Mouse (Mus musculus) lung, adult 18-20 months (tissue): Measurements from ENCODE around the gene Atxn2l.
"Not testable (repeated sequence)": the region's sequence is repeated elsewhere in the genome, so short reads cannot be mapped to it uniquely, and the experiment has no call there.

Experiments
- DNase-seq, 2 experiments: peaks; one replicate each; pipeline ENCODE4 v3.0.0; 2022; ENCODE audit warnings: mixed read lengths in 2 of 2

Atxn2l gene

DNA sequence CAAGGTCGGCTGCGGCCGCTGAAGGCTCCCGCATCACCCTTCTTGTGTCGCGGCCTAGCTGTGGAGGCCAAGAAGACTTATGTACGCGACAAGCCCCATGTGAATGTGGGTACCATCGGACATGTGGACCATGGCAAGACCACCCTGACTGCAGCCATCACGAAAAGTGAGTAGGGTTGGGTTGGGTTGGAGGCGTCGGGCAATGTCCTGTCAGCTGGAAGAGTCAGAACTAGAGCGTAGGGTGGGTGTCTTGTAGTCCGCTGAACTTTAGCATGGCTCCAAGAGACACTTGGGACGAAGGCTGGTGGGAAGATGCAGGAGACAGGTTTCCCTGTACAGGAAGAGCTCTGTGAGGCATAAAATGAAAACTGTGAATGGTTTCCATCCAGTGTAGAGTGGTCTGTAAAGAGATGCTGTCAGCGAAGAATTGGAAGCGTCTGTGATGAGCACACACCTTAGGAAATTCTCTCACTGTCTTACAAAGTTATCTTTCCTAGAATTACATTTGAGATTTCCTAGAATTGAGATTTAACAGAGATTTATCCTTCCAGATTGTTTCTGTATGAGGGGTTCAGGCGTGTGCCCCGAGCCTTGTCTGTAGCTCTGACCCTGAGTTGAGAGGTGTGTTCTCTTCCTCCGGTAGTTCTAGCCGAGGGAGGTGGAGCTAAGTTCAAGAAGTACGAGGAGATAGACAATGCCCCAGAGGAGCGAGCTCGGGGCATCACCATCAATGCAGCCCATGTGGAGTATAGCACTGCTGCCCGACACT, 15.4 kb downstream of the Atxn2l start:
- not testable (repeated sequence) for DNase-seq

DNA sequence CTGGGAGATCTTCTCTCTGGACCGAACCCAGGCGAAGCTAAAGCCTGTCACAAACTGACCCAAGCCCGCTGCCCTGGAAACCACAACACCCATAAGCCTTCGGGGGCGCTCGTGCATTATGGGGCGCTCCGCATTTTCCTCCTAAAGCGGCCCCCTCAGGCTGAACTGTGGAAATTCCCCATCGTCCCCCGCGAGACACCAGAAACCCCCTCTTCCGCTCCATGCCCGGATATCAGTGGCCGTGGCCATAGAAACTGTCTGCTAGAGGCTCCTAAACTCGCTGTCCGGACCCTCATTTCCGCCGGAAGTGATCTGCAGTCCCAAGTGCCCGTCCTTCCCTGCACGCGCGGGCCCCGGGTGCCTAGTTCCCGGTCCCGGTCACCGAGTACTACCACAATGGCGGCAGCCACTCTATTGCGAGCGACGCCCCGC, 16.2 kb downstream of the Atxn2l start, which contains the start of gene Tufm:
Tufm (plus strand) TSS at position 310 of the 432 bp plus-strand sequence.
- DNase-seq, result peak; percentile 97 to 98

DNA sequence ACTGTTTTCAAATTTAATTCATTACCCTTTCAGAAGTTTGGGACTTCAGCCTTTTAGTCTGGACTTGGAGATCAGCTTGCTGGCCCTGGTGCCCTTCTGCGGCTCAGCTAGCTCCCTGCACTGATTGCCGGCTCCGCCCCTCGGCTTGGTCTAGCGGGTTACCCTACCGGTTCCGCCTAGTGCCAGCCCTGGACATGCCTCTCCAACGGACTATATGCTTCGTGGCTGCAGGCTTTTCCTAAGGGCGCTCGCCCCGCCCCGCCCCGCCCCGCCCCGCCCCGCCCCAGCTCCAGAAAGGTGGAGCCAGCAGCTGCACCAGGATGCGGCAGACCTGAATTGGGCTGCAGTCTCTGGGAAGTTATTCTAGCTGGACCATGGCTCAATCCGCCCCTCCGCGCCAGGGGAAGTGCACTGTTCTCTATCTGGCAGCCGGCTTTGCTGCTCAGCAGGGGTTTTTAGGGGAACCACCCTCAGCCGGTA, 20.8 kb downstream of the Atxn2l start:
- DNase-seq, result peak; percentile 94 to 96

DNA sequence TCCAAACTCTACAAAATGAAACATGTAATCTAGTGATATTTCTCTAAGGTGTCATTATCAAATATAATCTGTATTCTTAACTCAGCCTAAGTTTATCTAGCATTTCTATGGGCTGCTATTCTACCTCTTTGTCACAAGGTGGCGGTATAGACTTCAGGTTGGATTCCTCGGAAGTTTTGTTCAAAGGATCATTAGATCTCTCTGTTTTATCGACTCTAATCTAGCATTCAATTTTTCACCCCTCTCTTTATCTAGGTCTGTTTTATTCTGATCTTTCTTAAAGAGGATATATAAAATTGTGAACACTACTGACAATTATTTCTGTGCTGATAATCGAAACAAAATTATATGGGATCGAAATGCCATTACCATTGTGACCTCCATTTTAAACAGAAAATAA, 21.5 kb downstream of the Atxn2l start:
- no peak for DNase-seq

DNA sequence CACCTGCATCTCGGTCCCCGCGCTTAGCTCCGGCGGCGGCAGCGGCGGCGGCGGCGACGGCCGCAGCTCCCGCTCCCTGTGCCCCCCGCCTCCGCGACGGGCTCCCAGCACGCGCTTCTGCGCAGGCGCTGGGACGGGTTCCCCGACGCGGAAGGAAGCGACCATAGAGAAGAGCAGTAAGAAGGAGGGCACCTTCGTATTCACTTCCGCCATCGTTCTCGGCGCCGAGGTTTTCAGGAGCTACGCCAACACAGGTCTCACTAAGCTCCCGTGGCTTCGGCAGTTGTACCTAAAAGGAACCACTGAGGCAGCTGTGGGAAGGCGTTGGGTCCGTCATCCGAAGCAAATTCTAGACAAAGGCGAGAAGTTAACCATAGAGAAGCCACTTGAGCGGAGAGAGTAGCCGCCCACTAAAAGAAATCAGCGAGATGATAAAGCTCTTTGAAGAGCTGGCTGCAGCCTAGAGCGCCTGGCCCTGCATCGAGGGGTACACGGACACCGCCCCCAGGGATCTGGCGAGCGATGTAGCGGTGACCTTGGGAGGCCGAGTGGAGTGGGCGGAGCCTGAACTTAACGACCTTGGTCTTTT, 28.1 kb downstream of the Atxn2l start, which contains the start of gene Sh2b1:
Sh2b1 (minus strand) TSS at position 432 of the 589 bp plus-strand sequence.
- DNase-seq, result peak; percentile 84 to 90

DNA sequence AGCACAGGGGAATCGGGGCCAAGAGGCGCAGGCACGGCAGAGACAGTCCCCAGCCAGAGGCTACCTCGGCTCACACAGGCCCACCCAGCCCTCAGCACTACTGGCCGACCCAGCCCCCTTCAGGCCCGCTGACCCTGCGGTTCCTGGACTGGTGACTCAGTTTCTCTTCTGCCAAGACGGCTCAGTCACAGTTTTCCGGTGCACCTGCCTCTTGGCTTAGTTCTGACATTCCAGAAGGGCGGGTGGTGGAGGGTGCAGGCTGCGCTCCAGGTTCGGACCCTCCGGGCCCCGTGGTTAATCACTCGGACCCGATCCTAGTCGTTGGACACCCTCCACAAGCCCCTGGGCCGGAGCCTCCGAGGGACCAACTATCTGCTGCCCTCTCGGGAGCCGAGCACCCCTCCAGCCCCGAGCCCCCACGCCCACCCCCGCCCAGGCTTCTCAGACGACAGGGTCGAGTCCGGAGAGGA, 28.7 kb downstream of the Atxn2l start:
- DNase-seq, result peak in 1 of 2 experiments; percentile 18

DNA sequence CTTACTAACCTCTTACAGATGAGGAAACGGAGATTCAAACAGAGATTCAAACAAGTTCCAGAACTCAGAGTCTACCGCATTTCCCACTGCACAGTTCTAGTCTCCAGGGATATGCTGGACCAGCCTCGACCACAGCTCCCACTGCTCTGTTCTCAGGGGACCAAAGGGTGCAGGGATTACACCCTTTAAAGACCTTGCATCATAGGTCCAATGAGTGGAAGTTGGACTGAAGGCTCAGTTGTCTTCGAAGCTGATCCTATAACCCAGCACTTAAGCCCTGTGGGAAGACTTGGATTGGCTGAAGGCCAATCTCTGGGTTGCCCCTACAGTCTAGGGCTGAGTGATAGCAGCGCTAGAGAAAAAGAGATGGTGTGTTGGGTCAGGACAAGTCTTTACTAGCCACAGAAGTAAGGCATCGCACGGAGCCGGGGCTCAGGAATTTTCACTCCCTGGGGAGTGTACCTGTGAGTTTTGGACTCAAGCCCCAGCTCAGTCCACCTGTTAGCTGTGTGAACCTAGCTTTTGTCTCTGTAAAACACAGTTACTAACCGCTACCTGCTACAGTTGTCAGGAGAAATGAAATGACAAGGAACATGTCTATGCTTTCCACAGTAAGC, 29.7 kb downstream of the Atxn2l start:
- no peak for DNase-seq

DNA sequence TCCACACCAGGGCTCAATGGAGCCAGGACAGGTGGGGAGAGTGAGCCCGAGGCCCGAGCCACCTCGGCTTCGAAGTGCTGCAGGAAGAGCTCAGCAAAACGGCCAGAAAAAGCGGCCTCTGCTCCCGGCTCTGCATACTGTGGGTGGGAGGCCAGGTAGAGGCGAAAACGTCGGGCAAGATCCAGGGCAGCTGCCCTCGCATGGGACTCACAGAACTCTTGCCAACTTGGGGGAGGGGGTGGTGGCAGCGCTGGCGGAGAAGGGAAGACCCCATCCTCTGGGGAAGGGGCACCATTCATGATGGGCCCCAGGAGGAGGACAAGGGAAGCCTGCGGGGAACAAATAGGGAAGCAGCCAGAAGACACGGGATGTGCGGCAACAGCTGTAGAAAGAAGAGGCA, 30.5 kb downstream of the Atxn2l start:
- no peak for DNase-seq

DNA sequence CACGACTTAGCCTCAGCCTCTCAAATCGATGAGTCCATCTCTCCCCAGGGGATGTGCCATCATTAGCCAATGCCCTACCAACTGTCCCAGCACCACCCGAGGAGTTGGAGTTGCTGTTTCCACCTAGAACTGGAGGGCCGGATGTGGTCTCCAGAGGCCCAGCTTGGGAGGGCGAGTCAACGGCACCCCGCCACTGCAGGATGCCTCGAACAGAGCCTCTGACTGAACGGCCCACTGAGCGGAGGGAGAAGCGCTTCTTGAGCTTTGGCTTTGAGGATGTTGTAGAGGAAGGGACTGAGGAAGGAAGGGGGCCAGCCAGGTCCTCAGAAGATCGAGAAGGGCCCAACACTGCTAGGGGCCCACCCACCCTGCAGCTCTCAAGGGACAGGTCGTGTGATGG, 30.9 kb downstream of the Atxn2l start:
- no peak for DNase-seq

DNA sequence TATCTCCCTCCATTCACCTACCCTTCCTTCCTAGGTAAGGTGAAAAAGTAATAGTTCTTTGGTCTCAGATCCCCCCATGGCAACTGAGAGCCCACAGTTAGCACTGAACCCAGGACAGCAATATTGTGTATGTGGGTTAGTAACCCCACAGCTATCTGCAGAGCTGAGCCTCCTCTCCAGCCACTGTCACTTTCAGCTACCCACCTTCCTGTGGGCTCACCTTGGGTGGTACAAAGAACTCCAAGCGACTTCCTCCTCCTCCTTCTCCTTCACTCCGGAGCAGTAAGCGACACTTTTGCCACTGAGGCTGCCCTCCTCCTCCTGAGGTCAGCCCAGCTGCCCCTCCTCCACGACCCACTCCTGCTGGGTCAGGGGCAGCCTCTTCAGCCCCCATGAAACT, 31.4 kb downstream of the Atxn2l start:
- DNase-seq, result no peak

DNA sequence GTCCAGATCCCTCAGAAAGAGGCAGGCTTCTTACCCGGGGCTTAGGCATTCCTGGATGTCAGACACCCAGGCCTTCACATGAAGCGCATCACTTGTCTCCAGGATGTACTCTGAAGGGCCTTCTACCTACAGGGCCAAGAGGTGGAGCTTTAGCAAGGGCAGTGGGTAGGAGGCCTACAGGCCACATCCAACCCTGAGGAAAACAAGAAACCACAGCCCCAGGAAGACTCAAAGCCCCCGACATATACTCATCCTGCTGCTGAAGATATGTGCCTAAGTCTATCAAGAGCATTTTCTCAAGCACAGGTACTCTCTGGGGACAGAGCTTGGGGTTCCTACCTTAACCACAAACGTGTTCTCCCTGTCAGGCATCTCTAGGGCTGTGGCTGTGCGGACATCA, 31.9 kb downstream of the Atxn2l start:
- no peak for DNase-seq

DNA sequence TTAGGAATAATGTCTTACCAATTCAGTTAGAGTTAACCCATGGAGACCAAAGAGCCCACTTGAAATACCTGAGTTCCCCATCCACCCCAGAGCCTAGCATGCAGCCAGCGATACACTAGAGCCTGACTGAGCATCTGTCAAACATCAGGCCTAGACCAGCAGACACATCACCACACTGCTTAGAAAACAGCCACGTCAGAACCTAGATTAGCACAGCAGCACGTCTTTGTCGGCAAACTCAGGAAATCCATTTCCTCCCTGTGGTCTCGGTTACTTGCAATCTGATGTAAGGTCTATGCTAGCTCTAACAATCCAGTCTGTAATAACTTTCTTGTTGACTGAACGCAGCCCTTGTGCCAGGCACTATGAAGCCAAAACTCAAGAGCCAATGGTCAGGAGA, 33.2 kb downstream of the Atxn2l start:
- DNase-seq, result no peak

DNA sequence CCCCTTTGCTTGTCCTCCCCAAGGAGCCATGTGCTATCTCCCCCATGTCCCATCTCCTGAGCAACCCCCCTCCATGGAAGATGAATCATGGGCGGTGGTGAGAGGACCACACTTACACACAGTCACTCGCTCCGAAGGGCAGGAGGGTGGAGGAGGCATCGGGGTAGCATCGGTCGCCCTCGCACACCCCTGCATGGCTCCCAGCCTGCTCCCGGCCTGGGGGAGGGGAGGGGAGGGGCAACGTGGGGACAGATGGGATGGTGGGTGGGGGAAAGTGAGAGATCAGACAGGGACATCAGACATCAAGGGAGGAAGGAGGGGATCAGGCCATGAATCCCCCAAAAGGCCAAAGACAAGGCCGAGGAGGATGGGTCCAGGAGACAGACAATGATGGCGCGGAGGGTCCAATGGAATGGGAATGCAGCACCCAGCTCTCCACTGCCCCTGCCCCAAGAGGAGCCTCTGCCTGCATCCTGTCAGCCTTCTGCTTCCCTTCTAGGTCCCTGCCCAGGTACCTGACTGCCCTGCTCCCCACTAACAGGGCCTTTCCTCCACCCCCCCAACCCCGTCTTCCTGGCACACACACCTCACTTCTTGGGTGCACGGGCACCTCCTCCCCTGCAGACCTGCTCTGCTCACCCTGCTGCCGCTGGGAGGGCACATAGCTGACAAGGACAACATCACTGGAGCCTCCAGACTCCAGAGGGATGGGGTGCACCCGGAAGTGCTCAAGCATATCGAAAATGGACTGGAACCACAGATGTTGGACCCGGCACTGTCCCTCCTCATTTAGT, 35.2 kb downstream of the Atxn2l start:
- no peak for DNase-seq

DNA sequence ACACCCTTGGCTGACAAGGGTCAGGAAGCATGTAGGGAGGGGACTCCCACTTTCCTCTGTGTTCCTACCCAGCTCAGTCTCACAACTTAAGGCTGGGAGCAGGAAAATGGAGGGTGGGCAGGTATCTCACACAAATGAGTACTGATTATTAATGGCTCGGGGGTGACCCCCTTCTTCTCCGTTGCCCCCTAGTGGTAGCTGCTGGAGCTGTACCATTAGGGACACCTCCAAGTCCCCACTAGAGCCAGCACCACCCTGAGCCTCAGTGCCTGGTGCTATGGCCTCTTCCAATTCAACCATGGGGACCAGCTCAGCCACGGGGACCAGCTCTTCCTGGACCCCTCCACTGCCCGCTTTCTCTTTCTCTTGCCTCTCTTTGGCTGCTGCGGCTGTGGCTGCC, 36.0 kb downstream of the Atxn2l start:
- peak in 1 of 2 experiments; percentile 44 for DNase-seq

DNA sequence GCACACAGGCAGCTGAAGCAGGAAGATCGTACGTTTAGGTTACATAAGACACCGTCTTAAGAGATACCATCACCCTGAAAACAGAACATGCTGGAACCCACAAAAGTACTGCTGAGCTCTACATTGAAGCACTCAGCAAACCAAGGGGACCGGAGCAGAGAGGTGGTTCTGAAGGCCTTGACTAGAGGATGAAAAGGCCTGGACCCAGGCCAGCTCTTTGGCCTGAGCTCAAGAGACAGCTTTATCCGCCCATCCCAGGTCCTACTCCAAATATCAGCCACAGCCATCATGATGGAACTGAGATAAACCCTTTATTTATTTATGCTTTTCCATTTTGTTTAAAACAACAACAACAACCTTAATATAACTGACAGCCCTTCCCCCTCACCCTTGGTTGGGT, 36.5 kb downstream of the Atxn2l start:
- DNase-seq, result no peak

DNA sequence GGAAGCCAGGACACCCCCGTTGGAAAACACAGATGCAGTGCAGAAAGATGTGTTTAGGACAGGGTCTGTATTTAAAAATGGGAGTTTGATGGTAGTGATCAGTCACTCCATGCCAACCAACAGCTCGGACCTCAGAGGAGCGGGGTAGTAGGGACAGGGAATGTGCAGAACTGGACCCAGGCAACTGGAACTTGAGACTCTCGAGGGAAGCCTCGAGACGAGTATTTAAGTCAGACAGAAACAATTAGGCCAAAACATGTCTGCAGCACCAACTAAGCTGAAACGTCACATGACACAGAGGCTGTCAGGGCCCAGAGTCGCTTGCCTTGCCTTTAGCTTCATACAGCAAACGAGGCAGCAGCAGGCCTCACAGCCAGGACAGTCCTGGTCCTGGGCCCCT, 37.1 kb downstream of the Atxn2l start:
- DNase-seq, result no peak

DNA sequence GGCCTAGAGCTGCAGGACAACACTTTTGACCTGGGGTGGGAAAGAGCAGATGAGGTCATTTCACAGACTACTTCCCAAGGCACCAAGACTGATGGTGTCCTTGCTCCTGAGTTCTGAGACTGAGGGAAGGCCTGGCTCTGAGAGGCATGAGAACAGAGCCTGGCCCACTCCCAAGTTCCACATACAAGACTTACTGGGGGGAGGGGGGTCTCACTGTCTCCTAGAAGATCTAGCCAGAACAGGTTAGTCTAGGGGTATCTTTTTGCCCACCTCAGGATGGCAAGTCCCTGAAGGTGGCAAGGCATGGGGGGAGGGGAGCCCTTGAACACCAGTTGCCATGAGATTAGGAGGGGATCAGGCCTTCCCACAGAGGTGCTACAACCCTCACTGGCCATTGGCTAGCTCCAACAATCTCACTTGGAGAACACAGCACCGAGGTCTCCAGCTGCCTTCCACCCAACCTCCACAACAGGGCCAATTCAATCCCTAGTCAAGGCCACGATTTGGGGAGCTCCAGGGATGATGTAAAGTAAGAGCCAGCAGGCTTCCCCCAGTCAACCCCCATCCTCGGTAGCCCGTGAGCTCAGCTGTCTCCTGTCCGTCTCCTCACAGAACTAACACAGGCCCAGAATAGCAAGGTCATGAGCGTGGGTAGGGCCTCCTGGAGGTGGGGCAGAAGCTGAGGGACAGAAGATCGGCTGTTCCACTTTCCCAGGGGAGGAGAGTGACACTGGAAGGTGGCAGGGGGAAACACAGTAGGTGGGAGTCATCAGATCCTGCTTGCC, 37.8 kb downstream of the Atxn2l start:
- DNase-seq, result peak in 1 of 2 experiments; percentile 15

DNA sequence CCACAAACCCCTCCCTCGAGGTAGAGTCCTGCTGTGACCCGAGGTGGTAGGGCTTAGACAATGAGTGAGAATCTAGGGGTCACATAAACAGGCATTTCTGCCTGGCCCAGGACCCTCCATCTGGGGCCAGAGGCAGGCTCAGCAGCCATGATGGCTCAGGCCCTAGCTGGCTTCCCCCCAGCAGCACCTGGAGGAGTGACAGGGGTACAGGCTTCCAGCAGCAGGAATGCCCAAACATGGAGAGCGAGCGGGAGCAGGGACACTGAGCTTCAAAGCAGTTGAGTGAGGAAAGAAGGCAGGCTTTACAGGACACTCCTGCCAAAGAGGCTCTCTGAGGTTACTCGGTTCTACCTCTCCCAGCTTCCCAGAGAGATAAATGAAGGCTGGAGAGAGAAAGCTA, 38.4 kb downstream of the Atxn2l start:
- no peak for DNase-seq

DNA sequence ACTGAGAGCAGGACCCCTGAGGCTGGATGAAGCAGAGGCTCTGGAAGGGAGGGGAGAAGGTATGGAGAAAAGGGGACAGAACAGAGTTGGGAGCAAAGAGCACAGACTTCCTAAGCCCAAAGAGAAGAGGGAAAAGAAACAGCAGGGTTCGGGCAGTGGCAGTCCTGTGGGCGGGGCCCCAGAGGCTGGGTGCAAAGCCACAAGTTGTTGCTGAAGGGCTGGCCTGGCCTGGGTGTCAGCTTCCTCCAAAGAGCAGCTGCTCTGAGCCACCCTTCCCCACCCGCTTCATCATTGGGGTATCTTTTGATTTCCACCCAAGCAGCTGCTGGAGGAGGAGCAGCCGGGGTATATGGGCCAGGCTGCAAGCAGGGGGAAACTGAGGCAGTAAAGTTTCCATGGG, 39.1 kb downstream of the Atxn2l start:
- DNase-seq, result peak in 1 of 2 experiments; percentile 26

DNA sequence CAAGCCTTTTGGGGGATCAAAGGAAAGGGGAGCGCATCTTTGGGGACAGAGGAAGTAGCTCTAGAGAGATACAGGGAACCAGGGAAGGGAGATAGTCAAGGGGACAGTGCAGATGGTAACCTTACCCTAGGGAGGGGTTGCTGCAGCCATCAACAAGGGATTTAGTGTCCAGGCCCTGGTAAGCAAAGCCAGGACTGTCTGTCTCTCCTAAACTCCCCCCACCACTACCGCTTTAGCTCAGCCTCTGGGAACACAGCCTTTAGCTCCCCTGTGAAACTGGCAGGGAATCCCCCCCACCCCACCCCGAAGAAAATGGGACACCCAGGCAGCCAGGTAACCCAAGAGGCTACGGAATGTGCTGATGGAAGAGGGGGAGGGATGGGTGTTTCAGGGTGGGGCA, 39.7 kb downstream of the Atxn2l start:
- DNase-seq, result no peak

DNA sequence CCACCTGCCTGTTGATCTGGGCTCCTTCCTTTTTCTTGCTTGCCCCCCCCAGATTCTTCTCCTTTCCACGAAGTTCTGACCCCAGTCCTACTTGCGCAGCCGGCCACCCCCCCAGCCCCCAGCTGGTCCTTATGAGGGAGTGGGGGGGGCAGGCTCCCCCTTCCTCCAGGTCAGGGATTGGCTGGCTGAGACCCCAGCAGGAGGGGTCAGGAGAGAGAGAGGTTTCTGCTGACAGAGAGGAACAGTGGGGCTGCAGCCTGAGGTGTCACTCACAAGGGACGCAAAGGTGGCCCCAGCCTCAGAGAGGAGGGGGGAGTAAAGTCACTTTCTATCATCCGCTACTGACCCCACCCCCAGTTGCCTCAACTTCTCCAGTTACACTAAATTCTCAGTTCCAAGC, 40.2 kb downstream of the Atxn2l start, which contains the start of gene Atp2a1:
Atp2a1 (minus strand) TSS at position 105 of the 400 bp plus-strand sequence.
- no peak for DNase-seq

DNA sequence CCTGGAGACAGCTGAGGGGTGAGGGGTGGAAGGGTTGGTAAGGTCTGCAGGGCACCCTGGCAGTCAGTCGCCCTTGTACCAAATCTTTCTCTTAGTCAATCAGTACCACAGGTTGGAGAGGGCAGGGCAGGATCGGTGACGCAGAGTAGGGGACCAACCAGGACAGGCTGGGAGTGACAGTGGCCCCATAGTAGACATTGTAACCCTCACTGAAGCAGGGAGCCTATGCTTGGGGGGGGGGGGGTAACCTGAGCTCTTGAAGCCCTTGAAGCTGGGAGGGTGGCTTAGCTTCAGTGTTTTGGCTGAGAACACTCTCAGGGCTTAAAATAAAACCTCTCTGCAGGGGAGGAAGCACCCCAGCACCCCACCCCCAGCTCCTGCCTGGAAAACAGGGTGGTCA, 41.6 kb downstream of the Atxn2l start:
- DNase-seq, result no peak
